Mouse (Mus musculus) heart, embryonic 12.5 days (tissue): Measurements from ENCODE around the gene Ptpn9. TPM values are rescaled to one million over a fixed set of nuclear protein-coding genes. Genes with fewer than 3 reads are reported as not detected.
A peak's percentile ranks its signal among the peaks of the same experiment; 100 is the strongest.

Experiments
- ATAC-seq: fragments of 200-750 bp; cut with Nextera tagmentation; 2 replicates; pipeline ENCODE4 v1.8.0; 2017; ENCODE audit warnings: moderate TSS enrichment, moderate library complexity; ENCODE audit not compliant: insufficient number of reproducible peaks, low FRiP score
- H3K27ac ChIP-seq: fragments of 300-500 bp; sonication (generic); 2 replicates; pipeline ENCODE4 v1.5.1; 2016; ENCODE audit warnings: mild to moderate bottlenecking, moderate library complexity; ENCODE audit not compliant: poor library complexity, severe bottlenecking
- H3K27me3 ChIP-seq: fragments of 300-500 bp; sonication (generic); replicated peaks from 2 replicates; pipeline ENCODE4 v1.6.1; 2016; ENCODE audit warnings: mild to moderate bottlenecking, moderate library complexity
- H3K36me3 ChIP-seq: fragments of 300-500 bp; sonication (generic); 2 replicates; pipeline ENCODE4 v1.6.1; 2016; ENCODE audit warnings: mild to moderate bottlenecking, moderate library complexity
- H3K4me1 ChIP-seq: fragments of 300-500 bp; sonication (generic); replicated peaks from 2 replicates; pipeline ENCODE4 v1.6.1; 2016; ENCODE audit warnings: mild to moderate bottlenecking
- H3K4me2 ChIP-seq: fragments of 300-500 bp; sonication (generic); 2 replicates; pipeline ENCODE4 v1.6.1; 2016; ENCODE audit warnings: mild to moderate bottlenecking, moderate library complexity
- H3K4me3 ChIP-seq: fragments of 300-500 bp; sonication (generic); 2 replicates; pipeline ENCODE4 v1.5.1; 2016; ENCODE audit warnings: mild to moderate bottlenecking
- H3K9ac ChIP-seq: fragments of 300-500 bp; sonication (generic); 2 replicates; pipeline ENCODE4 v1.6.1; 2016; ENCODE audit warnings: mild to moderate bottlenecking, moderate library complexity
- H3K9me3 ChIP-seq: fragments of 300-500 bp; sonication (generic); replicated peaks from 2 replicates; pipeline ENCODE4 v1.6.1; 2016; ENCODE audit warnings: mild to moderate bottlenecking, moderate library complexity
- WGBS: fragments of 180-500 bp; shearing (Covaris S2); methylation state at CpG from one replicate; pipeline ENCODE4 v1.1.7; 2016; 5-methylcytosine and 5-hydroxymethylcytosine counted together
- polyA plus RNA-seq: library from polyadenylated mRNA; unstranded; fragments of >200 nt; fragmentation: Nextera tagmentation; extraction: Ambion mirVana; gene quantifications from 2 replicates; pipeline ENCODE4 v1.2.1, GENCODE M21; 2016

Gene Ptpn9
- polyA plus RNA-seq, 1 experiment from 2014 or later: 22.4 TPM

DNA sequence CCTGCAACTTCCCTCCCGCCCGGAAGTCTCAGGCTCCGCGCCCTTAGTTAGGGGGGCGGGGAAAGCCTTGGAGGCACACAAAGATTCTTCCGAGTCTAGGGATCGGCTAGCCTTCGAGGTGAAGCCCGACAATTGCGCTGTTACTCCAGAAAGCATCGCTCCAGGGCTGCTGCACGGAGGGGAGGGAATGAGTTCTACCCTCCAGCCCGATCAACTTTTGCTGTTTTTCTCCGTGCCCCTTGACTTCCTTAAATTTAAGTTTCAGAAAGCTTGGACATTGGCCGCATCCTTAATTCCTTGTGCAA lies 79.0 kb downstream of the Ptpn9 start:
- H3K9ac ChIP-seq: peak overlapping the region; percentile 81
- H3K27ac ChIP-seq: peak overlapping the region; percentile 90
- no peaks in the 10 kb centered on the region for H3K36me3 ChIP-seq
- ATAC-seq: no peak
- H3K4me1 ChIP-seq: peaks cover 27% of the 10 kb centered on the region
- peak overlapping the region; percentile 80 for H3K4me3 ChIP-seq
- H3K4me2 ChIP-seq: peak overlapping the region; percentile 82
- no peaks in the 10 kb centered on the region for H3K27me3 ChIP-seq
- WGBS: under 1% methylated on average over 15 of the region's 15 CpGs
- H3K9me3 ChIP-seq: no peaks in the 10 kb centered on the region

DNA sequence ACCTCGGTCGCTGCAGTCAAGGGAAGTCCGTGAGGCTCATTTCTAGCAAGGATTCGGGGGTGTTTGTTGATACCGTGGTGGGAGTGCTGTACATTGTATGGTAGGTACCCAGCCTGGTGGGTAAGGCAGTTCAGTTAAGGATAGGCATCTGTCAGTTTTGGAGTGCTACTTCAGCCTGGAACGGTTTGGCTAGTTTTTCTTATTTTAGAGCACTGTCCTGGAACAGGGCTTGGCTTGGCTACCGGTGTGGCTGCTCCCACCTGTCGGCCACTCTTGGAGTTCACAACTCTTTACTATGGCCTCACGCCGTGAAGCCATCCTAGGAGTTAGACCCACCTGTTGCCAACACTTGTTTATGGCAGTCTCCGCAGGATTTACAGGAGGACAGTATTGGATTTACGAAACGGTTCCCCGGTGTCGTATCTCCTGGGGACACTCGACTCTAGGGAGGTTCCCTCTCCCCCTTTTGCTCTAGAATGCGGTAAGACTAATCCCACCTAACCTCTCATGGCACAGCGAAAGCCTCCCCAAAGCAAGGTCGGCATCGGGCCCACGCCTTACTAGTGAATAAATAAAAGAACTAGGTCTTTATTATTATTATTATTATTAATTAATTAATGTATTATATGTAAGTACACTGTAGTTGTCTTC lies 79.6 kb downstream of the Ptpn9 start:
- ATAC-seq: no peak
- H3K4me1 ChIP-seq: peaks cover 27% of the 10 kb centered on the region
- H3K4me3 ChIP-seq: peak overlapping the region; percentile 80
- no peaks in the 10 kb centered on the region for H3K9me3 ChIP-seq
- H3K27me3 ChIP-seq: no peaks in the 10 kb centered on the region
- WGBS: 7% methylated on average over 21 of the region's 21 CpGs
- peak overlapping the region; percentile 90 for H3K27ac ChIP-seq
- H3K9ac ChIP-seq: peak overlapping the region; percentile 81
- H3K4me2 ChIP-seq: peak overlapping the region; percentile 82
- no peaks in the 10 kb centered on the region for H3K36me3 ChIP-seq

DNA sequence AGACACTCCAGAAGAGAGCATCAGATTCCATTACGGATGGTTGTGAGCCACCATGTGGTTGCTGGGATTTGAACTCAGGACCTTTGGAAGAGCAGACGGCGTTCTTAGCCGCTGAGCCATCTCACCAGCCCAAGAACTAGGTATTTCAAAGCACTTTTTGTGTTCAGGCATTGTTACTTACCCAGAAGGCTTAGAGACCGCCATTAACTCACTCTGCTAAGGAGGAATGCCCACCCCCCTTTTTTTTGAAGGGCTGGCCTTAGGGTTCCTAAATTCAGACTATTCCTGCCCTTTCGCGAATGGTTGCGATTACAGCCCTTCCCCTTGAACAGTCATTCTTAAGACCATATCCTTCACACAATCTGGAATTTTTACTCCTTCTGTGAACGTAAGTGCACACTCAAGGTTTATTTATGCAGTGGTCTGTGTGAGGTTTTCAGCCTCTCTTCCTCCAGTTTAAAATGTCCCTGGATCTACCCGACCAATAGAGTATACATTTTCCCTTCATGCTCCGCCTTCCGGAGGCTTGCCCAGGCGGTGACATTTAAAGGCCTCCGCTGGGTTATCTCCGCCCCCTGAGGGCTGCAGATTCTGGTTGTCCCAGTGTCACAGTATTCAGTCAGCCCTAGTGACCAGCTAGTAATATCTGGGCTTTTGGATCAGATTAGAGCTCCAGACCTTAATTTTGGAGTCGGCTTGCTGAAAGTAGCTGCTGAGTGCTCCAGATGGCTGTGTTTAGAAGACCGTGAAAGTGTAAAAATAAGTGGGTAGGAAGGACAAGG lies 80.3 kb downstream of the Ptpn9 start:
- no peak for ATAC-seq
- Histone ChIP-seq H3K4me2 (peak overlapping the region; percentile 82), H3K4me1 (peaks cover 26% of the 10 kb centered on the region), H3K9ac (peak overlapping the region; percentile 81), H3K27ac (peak overlapping the region; percentile 90), H3K9me3 (no peaks in the 10 kb centered on the region), H3K4me3 (peak overlapping the region; percentile 80), H3K27me3 (no peaks in the 10 kb centered on the region), H3K36me3 (no peaks in the 10 kb centered on the region)
- 8% methylated on average over 17 of the region's 17 CpGs for WGBS

DNA sequence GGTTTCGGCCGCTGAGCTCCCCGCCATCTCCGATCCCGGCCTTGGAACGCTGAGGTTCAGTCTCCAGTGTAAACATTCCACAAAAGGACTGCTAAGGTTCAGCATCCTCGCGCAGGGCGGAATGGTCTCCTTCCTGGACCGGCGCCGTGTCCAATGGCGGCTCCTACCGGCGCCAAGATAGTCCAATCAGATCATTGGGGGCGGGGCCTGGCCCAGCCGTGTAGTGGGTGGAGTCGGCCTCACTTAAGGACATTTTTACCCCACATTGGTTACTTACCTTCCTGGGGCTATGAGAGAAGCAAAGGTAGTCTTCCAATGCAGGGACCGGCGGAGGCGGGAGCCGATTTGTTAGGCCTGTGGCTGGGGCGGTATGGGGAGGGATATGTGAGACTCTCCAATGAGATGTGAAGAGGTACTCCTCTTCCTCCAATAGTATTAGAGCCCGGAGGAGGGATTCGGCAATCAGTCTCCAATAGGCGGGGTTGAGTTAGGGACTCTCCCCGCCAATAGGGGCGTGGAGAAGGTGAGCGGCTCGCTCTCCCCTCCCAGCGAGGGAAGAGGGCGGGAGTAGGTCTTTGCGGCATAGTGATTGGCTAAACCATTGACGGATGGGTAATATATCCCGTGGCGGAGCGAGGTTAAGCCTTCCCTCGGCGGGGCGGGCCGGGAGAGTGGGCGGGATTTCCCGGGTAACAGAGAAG lies 81.1 kb downstream of the Ptpn9 start:
- H3K27me3 ChIP-seq: no peaks in the 10 kb centered on the region
- no peaks in the 10 kb centered on the region for H3K9me3 ChIP-seq
- WGBS: under 1% methylated on average over 42 of the region's 43 CpGs
- H3K27ac ChIP-seq: peak overlapping the region; percentile 97
- H3K36me3 ChIP-seq: no peaks in the 10 kb centered on the region; the same call in 1 of the 2 replicates
- H3K4me1 ChIP-seq: peaks cover 25% of the 10 kb centered on the region
- peak overlapping the region; percentile 91 for H3K9ac ChIP-seq
- peak; percentile 86 for ATAC-seq
- H3K4me2 ChIP-seq: peak overlapping the region; percentile 82
- peak overlapping the region; percentile 80 for H3K4me3 ChIP-seq

DNA sequence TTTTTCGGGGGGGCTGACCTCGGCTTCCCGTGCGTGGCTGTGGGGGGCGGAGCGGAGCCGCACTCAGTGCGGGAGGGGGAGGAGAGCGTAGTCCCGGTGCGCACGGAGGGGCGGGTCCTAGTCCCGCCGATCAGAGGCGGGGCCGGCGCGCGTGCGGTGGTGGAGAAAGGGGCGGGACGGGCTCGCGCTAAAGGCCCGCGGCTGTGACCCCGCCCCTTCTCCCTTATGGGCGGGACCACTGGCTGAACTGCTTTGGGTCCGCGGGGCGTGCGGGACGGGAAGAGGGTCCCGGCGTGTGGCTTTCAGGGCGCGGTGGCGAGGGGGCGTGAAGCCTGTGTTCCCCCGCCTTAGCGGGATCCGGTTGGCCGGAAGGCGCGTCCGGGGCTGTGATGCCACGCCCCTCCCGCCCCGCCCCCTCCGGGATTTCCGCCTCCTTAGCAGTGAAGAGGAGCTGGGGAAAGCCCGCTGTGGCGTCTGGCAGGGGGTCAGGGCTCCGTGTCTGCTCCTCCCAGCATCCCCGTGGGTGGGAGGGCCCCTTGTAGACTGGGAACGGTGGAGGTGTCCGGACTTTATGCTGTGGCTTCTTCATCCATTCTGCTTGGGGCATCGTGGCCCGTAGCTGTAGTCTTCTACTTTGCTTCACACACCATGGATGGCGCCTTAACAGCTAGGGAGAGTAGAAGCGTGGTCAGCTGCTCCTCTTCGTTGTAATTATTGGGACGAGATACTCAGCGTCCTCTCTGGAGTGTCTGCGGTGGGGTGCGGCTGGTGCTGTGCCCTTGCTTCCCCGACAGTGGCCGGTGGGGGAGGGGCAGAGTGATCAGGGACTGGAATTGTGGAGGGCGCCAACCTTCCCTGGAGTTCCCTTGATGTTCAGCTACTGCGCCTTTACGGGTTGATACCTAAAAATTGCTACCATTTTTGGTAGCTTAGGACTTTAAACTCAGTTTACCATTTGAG lies 82.3 kb downstream of the Ptpn9 start:
- Histone ChIP-seq H3K9me3 (no peaks in the 10 kb centered on the region), H3K4me2 (peak overlapping the region; percentile 79), H3K4me3 (peak overlapping the region; percentile 80), H3K27ac (peak overlapping the region; percentile 97), H3K36me3 (no peaks in the 10 kb centered on the region; the same call in 1 of the 2 replicates), H3K9ac (peak overlapping the region; percentile 91), H3K27me3 (no peaks in the 10 kb centered on the region), H3K4me1 (peaks cover 20% of the 10 kb centered on the region)
- under 1% methylated on average over 66 of the region's 72 CpGs for WGBS
- peak; percentile 67 for ATAC-seq

DNA sequence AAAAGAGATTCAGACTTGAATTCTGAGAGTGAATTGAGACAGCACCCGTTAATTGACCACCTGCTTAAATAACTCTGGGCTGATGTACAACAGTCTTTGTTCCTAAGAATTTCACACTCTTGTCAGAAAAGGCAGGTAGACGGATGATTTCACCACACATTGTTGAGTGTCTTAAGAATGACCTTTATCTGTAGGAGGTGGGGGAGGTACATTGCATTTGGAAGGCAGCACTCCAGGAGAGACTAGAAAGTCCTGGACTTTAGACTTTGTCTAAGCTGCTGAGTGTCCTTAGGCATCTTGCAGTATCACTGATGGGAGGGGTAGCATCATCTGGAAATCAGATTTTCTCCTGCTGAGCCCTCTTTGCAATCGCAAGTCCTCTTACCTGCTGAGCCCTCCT lies 87.5 kb downstream of the Ptpn9 start:
- H3K4me3 ChIP-seq: no peak overlapping the region
- peaks cover 11% of the 10 kb centered on the region; the same call in 1 of the 2 replicates for H3K4me1 ChIP-seq
- WGBS: 78% methylated on average over 3 of the region's 3 CpGs
- H3K9ac ChIP-seq: no peak overlapping the region
- no peaks in the 10 kb centered on the region for H3K27me3 ChIP-seq
- H3K27ac ChIP-seq: no peak overlapping the region
- peaks cover 20% of the 10 kb centered on the region for H3K36me3 ChIP-seq
- ATAC-seq: no peak
- H3K4me2 ChIP-seq: no peak overlapping the region
- H3K9me3 ChIP-seq: no peaks in the 10 kb centered on the region

Other genes starting within 250 kb of the Ptpn9 start
- gene Lingo1, start 198.5 kb upstream of the Ptpn9 start, polyA plus RNA-seq: 1.8 and 2.4 TPM in 2 replicates
- 0.84 and 1.5 TPM in 2 replicates for gene Odf3l1, start 130.2 kb upstream of the Ptpn9 start, polyA plus RNA-seq
- 32.5 and 35.9 TPM in 2 replicates for gene Cspg4, start 129.9 kb upstream of the Ptpn9 start, polyA plus RNA-seq
- 10.2 and 10.5 TPM in 2 replicates for gene Snx33, start 66.6 kb upstream of the Ptpn9 start, polyA plus RNA-seq
- gene Imp3, start 57.4 kb upstream of the Ptpn9 start, polyA plus RNA-seq: 58.2 and 65.0 TPM in 2 replicates
- 16.7 and 17.4 TPM in 2 replicates for gene Snupn, start 44.0 kb upstream of the Ptpn9 start, polyA plus RNA-seq
- gene Sin3a, start 77.1 kb downstream of the Ptpn9 start, polyA plus RNA-seq: 29.3 and 29.6 TPM in 2 replicates
- 57.1 and 59.6 TPM in 2 replicates for gene Man2c1, start 135.8 kb downstream of the Ptpn9 start, polyA plus RNA-seq
- gene Neil1, start 153.4 kb downstream of the Ptpn9 start, polyA plus RNA-seq: 4.3 and 5.2 TPM in 2 replicates
- gene Commd4, start 163.4 kb downstream of the Ptpn9 start, polyA plus RNA-seq: 60.3 and 61.5 TPM in 2 replicates
- gene Trcg1, start 241.6 kb downstream of the Ptpn9 start, polyA plus RNA-seq: not detected in 2 replicates